Mouse (Mus musculus): ENCODE results near the gene Mef2c.

Gene Mef2c

GRCm38 (mm10) chr13:83608851-83609516 lies 105.2 kb downstream of the Mef2c start:
- in situ Hi-C loops (cut with MboI, MseI): no loop called here

GRCm38 (mm10) chr13:83609517-83609878 lies 105.7 kb downstream of the Mef2c start:
- in situ Hi-C loops (cut with MboI, MseI): no loop called here

GRCm38 (mm10) chr13:83610124-83610523 lies 106.3 kb downstream of the Mef2c start:
- in situ Hi-C loops (cut with MboI, MseI): no loop called here

GRCm38 (mm10) chr13:83612195-83612594 lies 108.4 kb downstream of the Mef2c start:
- in situ Hi-C loops (cut with MboI, MseI): no loop called here

GRCm38 (mm10) chr13:83615875-83616274 lies 112.0 kb downstream of the Mef2c start:
- in situ Hi-C loops (cut with MboI, MseI): no loop called here

- in situ Hi-C loops (cut with MboI, MseI): loop anchor here (25.0 kb wide), 1 partner anchor 1812 kb away; no protein-coding TSS in a partner anchor
Measured at GRCm38 (mm10) chr13:83624651-83625050, 120.8 kb downstream of the Mef2c start.

- in situ Hi-C loops (cut with MboI, MseI): loop anchor here (25.0 kb wide), 1 partner anchor 1815 kb away; no protein-coding TSS in a partner anchor
Measured at GRCm38 (mm10) chr13:83627429-83627828, 123.6 kb downstream of the Mef2c start.

- in situ Hi-C loops (cut with MboI, MseI): loop anchor here (25.0 kb wide), 1 partner anchor 1816 kb away; no protein-coding TSS in a partner anchor
Measured at GRCm38 (mm10) chr13:83628139-83628538, 124.3 kb downstream of the Mef2c start.

- in situ Hi-C loops (cut with MboI, MseI): loop anchor here (25.0 kb wide), 1 partner anchor 1821 kb away; no protein-coding TSS in a partner anchor
Measured at GRCm38 (mm10) chr13:83633155-83633554, 129.3 kb downstream of the Mef2c start.

- in situ Hi-C loops (cut with MboI, MseI): loop anchor here (25.0 kb wide), 1 partner anchor 1823 kb away; no protein-coding TSS in a partner anchor
Measured at GRCm38 (mm10) chr13:83635218-83635617, 131.4 kb downstream of the Mef2c start.

- in situ Hi-C loops (cut with MboI, MseI): loop anchor here (25.0 kb wide), 1 partner anchor 1825 kb away; no protein-coding TSS in a partner anchor
Measured at GRCm38 (mm10) chr13:83637666-83638065, 133.8 kb downstream of the Mef2c start.

GRCm38 (mm10) chr13:83638735-83639134 lies 134.9 kb downstream of the Mef2c start:
- in situ Hi-C loops (cut with MboI, MseI): loop anchor here (25.0 kb wide), 1 partner anchor 1826 kb away; no protein-coding TSS in a partner anchor

GRCm38 (mm10) chr13:83649051-83649450 lies 145.2 kb downstream of the Mef2c start:
- in situ Hi-C loops (cut with MboI, MseI): loop anchor here (25.0 kb wide), 1 partner anchor 1837 kb away; no protein-coding TSS in a partner anchor

- in situ Hi-C loops (cut with MboI, MseI): loop anchor here (5.0 to 25.0 kb wide), 3 partner anchors 338 to 1838 kb away; no protein-coding TSS in a partner anchor
Measured at GRCm38 (mm10) chr13:83649795-83650476, 146.1 kb downstream of the Mef2c start.

GRCm38 (mm10) chr13:83650807-83651206 lies 147.0 kb downstream of the Mef2c start:
- in situ Hi-C loops (cut with MboI, MseI): loop anchor here (5.0 to 25.0 kb wide), 2 partner anchors 339 to 1709 kb away; no protein-coding TSS in a partner anchor

- in situ Hi-C loops (cut with MboI, MseI): loop anchor here (5.0 to 25.0 kb wide), 2 partner anchors 340 to 1710 kb away; no protein-coding TSS in a partner anchor
Measured at GRCm38 (mm10) chr13:83651941-83652548, 148.2 kb downstream of the Mef2c start.

GRCm38 (mm10) chr13:83652560-83652959 lies 148.7 kb downstream of the Mef2c start:
- in situ Hi-C loops (cut with MboI, MseI): loop anchor here (5.0 to 25.0 kb wide), 2 partner anchors 340 to 1710 kb away; no protein-coding TSS in a partner anchor

- in situ Hi-C loops (cut with MboI, MseI): loop anchor here (5.0 to 25.0 kb wide), 2 partner anchors 343 to 1713 kb away; no protein-coding TSS in a partner anchor
Measured at GRCm38 (mm10) chr13:83654889-83655769, 151.3 kb downstream of the Mef2c start.

- in situ Hi-C loops (cut with MboI, MseI): loop anchor here (25.0 kb wide), 1 partner anchor 344 kb away; no protein-coding TSS in a partner anchor
Measured at GRCm38 (mm10) chr13:83656094-83656493, 152.3 kb downstream of the Mef2c start.

- in situ Hi-C loops (cut with MboI, MseI): loop anchor here (25.0 kb wide), 1 partner anchor 344 kb away; no protein-coding TSS in a partner anchor
Measured at GRCm38 (mm10) chr13:83656773-83657172, 152.9 kb downstream of the Mef2c start.

Measured in T-helper 1 cell (primary cell).